Mouse (Mus musculus): Measurements from ENCODE around the gene Mmd. TPM values are rescaled to one million over a fixed set of nuclear protein-coding genes. Genes with fewer than 3 reads are reported as not detected.

The Mmd gene
- polyA plus RNA-seq, 1 experiment from 2014 or later: 36.5 TPM

GRCm38 (mm10) chr11:90245630-90246029 is 3.6 kb upstream of the Mmd start:
- WGBS: 74% methylated on average over 6 of the region's 6 CpGs
- Histone ChIP-seq H3K4me2 (replicated peaks; ENCODE audit: low read depth) (no peak overlapping the region), H3K9ac (ENCODE audit: low read depth, low read length) (no peak overlapping the region), H3K4me3 (ENCODE audit: low read depth, low read length) (no peak overlapping the region), H3K9me3 (ENCODE audit: control insufficient read depth) (no peaks in the 10 kb centered on the region), H3K36me3 (ENCODE audit: control insufficient read depth, insufficient read depth) (no peaks in the 10 kb centered on the region), H3K27me3 (replicated peaks; ENCODE audit: control insufficient read depth, insufficient read depth, low read length) (no peaks in the 10 kb centered on the region), H3K27ac (ENCODE audit: low read depth, low read length) (no peak overlapping the region), H3K4me1 (replicated peaks; ENCODE audit: control insufficient read depth, insufficient read depth, low read length) (0 out of 2 replicates have a peak, but pooled peaks cover 6% of the 10 kb centered on the region)
- ATAC-seq: no peak
- no peak for TF ChIP-seq CTCF (IDR thresholded peaks at IDR 0.05; ENCODE audit: low read depth)

GRCm38 (mm10) chr11:90246676-90247075 is 2.6 kb upstream of the Mmd start:
- H3K4me2 ChIP-seq (replicated peaks; ENCODE audit: low read depth): no peak overlapping the region
- WGBS: 81% methylated on average over 4 of the region's 4 CpGs
- ATAC-seq: no peak
- no peaks in the 10 kb centered on the region for H3K9me3 ChIP-seq (ENCODE audit: control insufficient read depth)
- no peak overlapping the region for H3K9ac ChIP-seq (ENCODE audit: low read depth, low read length)
- no peak overlapping the region for H3K27ac ChIP-seq (ENCODE audit: low read depth, low read length)
- no peak overlapping the region for H3K4me3 ChIP-seq (ENCODE audit: low read depth, low read length)
- H3K27me3 ChIP-seq (replicated peaks; ENCODE audit: control insufficient read depth, insufficient read depth, low read length): no peaks in the 10 kb centered on the region
- TF ChIP-seq CTCF (IDR thresholded peaks at IDR 0.05; ENCODE audit: low read depth): no peak
- 0 out of 2 replicates have a peak, but pooled peaks cover 11% of the 10 kb centered on the region for H3K4me1 ChIP-seq (replicated peaks; ENCODE audit: control insufficient read depth, insufficient read depth, low read length)
- H3K36me3 ChIP-seq (ENCODE audit: control insufficient read depth, insufficient read depth): no peaks in the 10 kb centered on the region

GRCm38 (mm10) chr11:90247793-90248192 is 1.5 kb upstream of the Mmd start:
- no peaks in the 10 kb centered on the region for H3K9me3 ChIP-seq (ENCODE audit: control insufficient read depth)
- H3K27ac ChIP-seq (ENCODE audit: low read depth, low read length): no peak overlapping the region
- H3K9ac ChIP-seq (ENCODE audit: low read depth, low read length): no peak overlapping the region
- no peak overlapping the region for H3K4me2 ChIP-seq (replicated peaks; ENCODE audit: low read depth)
- ATAC-seq: no peak
- 75% methylated on average over 4 of the region's 4 CpGs for WGBS
- TF ChIP-seq CTCF (IDR thresholded peaks at IDR 0.05; ENCODE audit: low read depth): no peak
- H3K4me1 ChIP-seq (replicated peaks; ENCODE audit: control insufficient read depth, insufficient read depth, low read length): 0 out of 2 replicates have a peak, but pooled peaks cover 15% of the 10 kb centered on the region
- no peak overlapping the region for H3K4me3 ChIP-seq (ENCODE audit: low read depth, low read length)
- H3K36me3 ChIP-seq (ENCODE audit: control insufficient read depth, insufficient read depth): no peaks in the 10 kb centered on the region
- no peaks in the 10 kb centered on the region for H3K27me3 ChIP-seq (replicated peaks; ENCODE audit: control insufficient read depth, insufficient read depth, low read length)

GRCm38 (mm10) chr11:90249701-90250141 is 465 bp downstream of the Mmd start:
- 0 out of 2 replicates have a peak, but pooled peaks cover 15% of the 10 kb centered on the region for H3K4me1 ChIP-seq (replicated peaks; ENCODE audit: control insufficient read depth, insufficient read depth, low read length)
- H3K9ac ChIP-seq (ENCODE audit: low read depth, low read length): peak overlapping the region; percentile 80
- no peak for TF ChIP-seq CTCF (IDR thresholded peaks at IDR 0.05; ENCODE audit: low read depth)
- H3K36me3 ChIP-seq (ENCODE audit: control insufficient read depth, insufficient read depth): no peaks in the 10 kb centered on the region
- H3K27ac ChIP-seq (ENCODE audit: low read depth, low read length): peak overlapping the region; percentile 83
- no peak for ATAC-seq
- peak overlapping the region; percentile 95 for H3K4me3 ChIP-seq (ENCODE audit: low read depth, low read length)
- WGBS: under 1% methylated on average over 22 of the region's 22 CpGs
- no peaks in the 10 kb centered on the region for H3K9me3 ChIP-seq (ENCODE audit: control insufficient read depth)
- no peaks in the 10 kb centered on the region for H3K27me3 ChIP-seq (replicated peaks; ENCODE audit: control insufficient read depth, insufficient read depth, low read length)
- H3K4me2 ChIP-seq (replicated peaks; ENCODE audit: low read depth): peak overlapping the region; percentile 92

- H3K27ac ChIP-seq (ENCODE audit: low read depth, low read length): peak overlapping the region; percentile 83
- ATAC-seq: no peak
- under 1% methylated on average over 9 of the region's 9 CpGs for WGBS
- H3K27me3 ChIP-seq (replicated peaks; ENCODE audit: control insufficient read depth, insufficient read depth, low read length): no peaks in the 10 kb centered on the region
- peak overlapping the region; percentile 95 for H3K4me3 ChIP-seq (ENCODE audit: low read depth, low read length)
- TF ChIP-seq CTCF (IDR thresholded peaks at IDR 0.05; ENCODE audit: low read depth): peak; percentile 4; the same call in 1 of the 2 replicates
- no peaks in the 10 kb centered on the region for H3K9me3 ChIP-seq (ENCODE audit: control insufficient read depth)
- peak overlapping the region; percentile 80 for H3K9ac ChIP-seq (ENCODE audit: low read depth, low read length)
- peak overlapping the region; percentile 92 for H3K4me2 ChIP-seq (replicated peaks; ENCODE audit: low read depth)
- 0 out of 2 replicates have a peak, but pooled peaks cover 15% of the 10 kb centered on the region for H3K4me1 ChIP-seq (replicated peaks; ENCODE audit: control insufficient read depth, insufficient read depth, low read length)
- H3K36me3 ChIP-seq (ENCODE audit: control insufficient read depth, insufficient read depth): no peaks in the 10 kb centered on the region
These were observed 933 bp downstream of the Mmd start for GRCm38 (mm10) chr11:90250189-90250588.

GRCm38 (mm10) chr11:90250730-90251129 is 1.5 kb downstream of the Mmd start:
- peak overlapping the region; percentile 92 for H3K4me2 ChIP-seq (replicated peaks; ENCODE audit: low read depth)
- peak overlapping the region; percentile 31 for H3K27ac ChIP-seq (ENCODE audit: low read depth, low read length)
- no peaks in the 10 kb centered on the region for H3K36me3 ChIP-seq (ENCODE audit: control insufficient read depth, insufficient read depth)
- no peak overlapping the region for H3K9ac ChIP-seq (ENCODE audit: low read depth, low read length)
- ATAC-seq: no peak
- 0 out of 2 replicates have a peak, but pooled peaks cover 15% of the 10 kb centered on the region for H3K4me1 ChIP-seq (replicated peaks; ENCODE audit: control insufficient read depth, insufficient read depth, low read length)
- 34% methylated on average over 7 of the region's 7 CpGs for WGBS
- no peaks in the 10 kb centered on the region for H3K27me3 ChIP-seq (replicated peaks; ENCODE audit: control insufficient read depth, insufficient read depth, low read length)
- H3K9me3 ChIP-seq (ENCODE audit: control insufficient read depth): no peaks in the 10 kb centered on the region
- TF ChIP-seq CTCF (IDR thresholded peaks at IDR 0.05; ENCODE audit: low read depth): no peak
- peak overlapping the region; percentile 95 for H3K4me3 ChIP-seq (ENCODE audit: low read depth, low read length)
